Mouse (Mus musculus): ENCODE data around the gene Rnf34. TPM values are rescaled to one million over a fixed set of nuclear protein-coding genes. Genes with fewer than 3 reads are reported as not detected.

The Rnf34 gene
- polyA plus RNA-seq, 1 experiment from 2014 or later, result 51.1 TPM

DNA sequence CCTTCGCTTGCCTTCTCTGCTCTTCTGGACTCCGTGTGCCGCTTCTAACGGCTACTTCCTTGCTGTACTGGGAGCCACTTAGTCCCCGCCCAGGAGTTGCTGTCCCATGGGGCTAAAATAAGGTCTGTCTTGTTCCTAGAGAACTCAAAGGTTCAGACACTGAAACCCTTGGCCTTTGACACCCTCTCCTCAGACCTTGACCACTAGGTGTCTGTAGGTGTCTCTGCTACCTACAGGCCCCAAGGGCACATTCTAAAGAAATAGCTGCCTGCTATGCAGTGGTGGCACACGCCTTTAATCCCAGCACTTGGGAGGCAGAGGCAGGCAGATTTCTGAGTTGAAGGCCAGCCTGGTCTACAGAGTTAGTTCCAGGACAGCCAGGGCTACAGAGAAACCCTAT is 66.3 kb downstream of the Rnf34 start:
- ATAC-seq (replicated peaks; ENCODE audit: low FRiP score), result no peak
- H3K4me2 ChIP-seq (ENCODE audit: low read depth, low read length, severe bottlenecking), result no peak overlapping the region
- no peaks in the 10 kb centered on the region for H3K36me3 ChIP-seq (ENCODE audit: control insufficient read depth, insufficient read depth, low read length)

GRCm38 (mm10) chr5:122917982-122918711 is 68.3 kb downstream of the Rnf34 start:
- no peaks in the 10 kb centered on the region for H3K4me1 ChIP-seq (replicated peaks; ENCODE audit: control insufficient read depth, insufficient read depth, low read length)
- DNase-seq (ENCODE audit: low spot score), result no peak
- no peaks in the 10 kb centered on the region for H3K27me3 ChIP-seq (ENCODE audit: control insufficient read depth, insufficient read depth, low read length)
- H3K36me3 ChIP-seq (ENCODE audit: control insufficient read depth, insufficient read depth, low read length), result no peaks in the 10 kb centered on the region
- ATAC-seq (replicated peaks; ENCODE audit: low FRiP score), result no peak
- no peak overlapping the region for H3K9ac ChIP-seq (ENCODE audit: low read length)
- H3K4me3 ChIP-seq (ENCODE audit: low read depth, low read length), result no peak overlapping the region
- WGBS, result 63% methylated on average over 7 of the region's 7 CpGs
- no peak overlapping the region for H3K4me2 ChIP-seq (ENCODE audit: low read depth, low read length, severe bottlenecking)
- no peaks in the 10 kb centered on the region for H3K9me3 ChIP-seq (ENCODE audit: control insufficient read depth, low read length)
- no peak overlapping the region for H3K27ac ChIP-seq (ENCODE audit: low read depth, low read length)

More for the DNA sequence above, 66.3 kb downstream of the Rnf34 start:
- no peaks in the 10 kb centered on the region for H3K27me3 ChIP-seq (ENCODE audit: control insufficient read depth, insufficient read depth, low read length)
- H3K4me1 ChIP-seq (replicated peaks; ENCODE audit: control insufficient read depth, insufficient read depth, low read length), result no peaks in the 10 kb centered on the region
- H3K9ac ChIP-seq (ENCODE audit: low read length), result no peak overlapping the region
- no peak for DNase-seq (ENCODE audit: low spot score)
- no peak overlapping the region for H3K4me3 ChIP-seq (ENCODE audit: low read depth, low read length)
- H3K9me3 ChIP-seq (ENCODE audit: control insufficient read depth, low read length), result no peaks in the 10 kb centered on the region
- WGBS, result 92% methylated on average over 6 of the region's 6 CpGs
- H3K27ac ChIP-seq (ENCODE audit: low read depth, low read length), result no peak overlapping the region

GRCm38 (mm10) chr5:122920557-122920956 is 70.7 kb downstream of the Rnf34 start:
- H3K4me1 ChIP-seq (replicated peaks; ENCODE audit: control insufficient read depth, insufficient read depth, low read length), result no peaks in the 10 kb centered on the region
- ATAC-seq (replicated peaks; ENCODE audit: low FRiP score), result no peak
- H3K9ac ChIP-seq (ENCODE audit: low read length), result no peak overlapping the region

More at GRCm38 (mm10) chr5:122920557-122920956, 70.7 kb downstream of the Rnf34 start:
- WGBS, result 91% methylated on average over 5 of the region's 5 CpGs
- Histone ChIP-seq H3K4me3 (ENCODE audit: low read depth, low read length) (no peak overlapping the region), H3K27ac (ENCODE audit: low read depth, low read length) (no peak overlapping the region), H3K9me3 (ENCODE audit: control insufficient read depth, low read length) (no peaks in the 10 kb centered on the region), H3K27me3 (ENCODE audit: control insufficient read depth, insufficient read depth, low read length) (no peaks in the 10 kb centered on the region), H3K4me2 (ENCODE audit: low read depth, low read length, severe bottlenecking) (no peak overlapping the region), H3K36me3 (ENCODE audit: control insufficient read depth, insufficient read depth, low read length) (no peaks in the 10 kb centered on the region)
- no peak for DNase-seq (ENCODE audit: low spot score)

Other genes starting within 250 kb of the Rnf34 start
- 49.4 TPM in 2 replicates for gene Ift81, start 235.5 kb upstream of the Rnf34 start, polyA plus RNA-seq (2014; fragmentation: Nextera tagmentation; extraction: Ambion mirVana)
- gene P2rx7, start 206.1 kb upstream of the Rnf34 start, polyA plus RNA-seq (2014; fragmentation: Nextera tagmentation; extraction: Ambion mirVana), result 0.32 and 0.77 TPM in 2 replicates
- 5.2 and 5.5 TPM in 2 replicates for gene P2rx4, start 142.5 kb upstream of the Rnf34 start, polyA plus RNA-seq (2014; fragmentation: Nextera tagmentation; extraction: Ambion mirVana)
- gene Camkk2, start 70.6 kb upstream of the Rnf34 start, polyA plus RNA-seq (2014; fragmentation: Nextera tagmentation; extraction: Ambion mirVana), result 24.4 and 26.3 TPM in 2 replicates
- gene Anapc5, start 28.7 kb upstream of the Rnf34 start, polyA plus RNA-seq (2014; fragmentation: Nextera tagmentation; extraction: Ambion mirVana), result 536 and 549 TPM in 2 replicates
- gene Kdm2b, start 139.8 kb downstream of the Rnf34 start, polyA plus RNA-seq (2014; fragmentation: Nextera tagmentation; extraction: Ambion mirVana), result 78.0 and 92.4 TPM in 2 replicates
- 9.6 and 9.8 TPM in 2 replicates for gene Orai1, start 165.0 kb downstream of the Rnf34 start, polyA plus RNA-seq (2014; fragmentation: Nextera tagmentation; extraction: Ambion mirVana)
- not detected in 2 replicates for gene Morn3, start 197.0 kb downstream of the Rnf34 start, polyA plus RNA-seq (2014; fragmentation: Nextera tagmentation; extraction: Ambion mirVana)
- gene Tmem120b, start 218.4 kb downstream of the Rnf34 start, polyA plus RNA-seq (2014; fragmentation: Nextera tagmentation; extraction: Ambion mirVana), result 7.3 and 9.3 TPM in 2 replicates